Mouse (Mus musculus) cerebellum, adult 2 months (tissue): ENCODE data around the gene Gnb1l.

ENCODE experiments used
- CTCF ChIP-seq: fragments of 200-500 bp; IDR thresholded peaks from 2 replicates; pipeline ENCODE4 v1.5.1; 2011; ENCODE audit warnings: low read depth, mild to moderate bottlenecking, control low read depth, low read length, moderate library complexity, borderline replicate concordance; ENCODE audit not compliant: insufficient read depth
- POLR2A ChIP-seq: fragments of 200-500 bp; IDR thresholded peaks from 2 replicates; pipeline ENCODE4 v1.6.1; 2011; ENCODE audit warnings: low read length, control low read depth, borderline replicate concordance; ENCODE audit not compliant: insufficient read depth

- TF ChIP-seq POLR2A: no peak
- no peak for TF ChIP-seq CTCF
These were observed 83.2 kb downstream of the Gnb1l start for GRCm38 (mm10) chr16:18581623-18582205.
